Mouse (Mus musculus): ENCODE measurements at regions not wholly inside any gene's neighbourhood (a gene's known extent, or its start where the extent isn't known, plus 50 kb on each side); places are given as distances from the start of the nearest gene placed in this dataset.

GRCm38 (mm10) chr15:61009509-61009908 lies 86.7 kb upstream of the A1bg start:
- no peak for DNase-seq (ENCODE audit: low spot score in 2 of 2)

GRCm38 (mm10) chr15:61007461-61008059 lies 84.7 kb upstream of the A1bg start:
- no peak for DNase-seq (ENCODE audit: low spot score in 2 of 2)

- no peak for DNase-seq (ENCODE audit: low spot score in 2 of 2)
Observed at GRCm38 (mm10) chr15:61006608-61007007, 83.8 kb upstream of the A1bg start.

- no peak for DNase-seq (ENCODE audit: low spot score in 2 of 2)
Observed at GRCm38 (mm10) chr15:60993971-60994690, 71.3 kb upstream of the A1bg start.

GRCm38 (mm10) chr15:60993394-60993793 lies 70.6 kb upstream of the A1bg start:
- DNase-seq (ENCODE audit: low spot score in 2 of 2), result no peak

- no peak for DNase-seq (ENCODE audit: low spot score in 2 of 2)
Observed at GRCm38 (mm10) chr15:60982576-60982975, 59.8 kb upstream of the A1bg start.
